Mouse (Mus musculus) kidney, adult 11 months (tissue): ENCODE measurements around the gene Shank3.

ENCODE experiments used
- DNase-seq: peaks from one replicate; pipeline ENCODE4 v3.0.0; 2022

Gene Shank3

GRCm38 (mm10) chr15:89498961-89499688, at the start of gene Shank3:
TSS of gene Shank3 (plus strand) at chr15:89499623.
- DNase-seq, result no peak

GRCm38 (mm10) chr15:89452906-89453864, 46.2 kb upstream of the Shank3 start:
- DNase-seq, result peak; percentile 34

GRCm38 (mm10) chr15:89453865-89454478, 45.5 kb upstream of the Shank3 start, which contains the start of gene Mapk8ip2:
TSS of gene Mapk8ip2 (plus strand) at chr15:89453913.
- DNase-seq, result no peak

- no peak for DNase-seq
Measured at GRCm38 (mm10) chr15:89454857-89455256, 44.6 kb upstream of the Shank3 start.

GRCm38 (mm10) chr15:89455642-89456041, 43.8 kb upstream of the Shank3 start:
- DNase-seq, result no peak

GRCm38 (mm10) chr15:89458942-89459341, 40.5 kb upstream of the Shank3 start:
- no peak for DNase-seq

GRCm38 (mm10) chr15:89459821-89460220, 39.6 kb upstream of the Shank3 start:
- DNase-seq, result no peak

GRCm38 (mm10) chr15:89460298-89460697, 39.1 kb upstream of the Shank3 start:
- no peak for DNase-seq

GRCm38 (mm10) chr15:89461321-89461720, 38.1 kb upstream of the Shank3 start:
- no peak for DNase-seq

GRCm38 (mm10) chr15:89462176-89462575, 37.2 kb upstream of the Shank3 start:
- no peak for DNase-seq

GRCm38 (mm10) chr15:89463334-89464235, 35.8 kb upstream of the Shank3 start:
- DNase-seq, result no peak

- DNase-seq, result no peak
Measured at GRCm38 (mm10) chr15:89465052-89465451, 34.4 kb upstream of the Shank3 start.

- DNase-seq, result no peak
Measured at GRCm38 (mm10) chr15:89468577-89468976, 30.8 kb upstream of the Shank3 start.

- DNase-seq, result no peak
Measured at GRCm38 (mm10) chr15:89471476-89471875, 27.9 kb upstream of the Shank3 start.

GRCm38 (mm10) chr15:89473370-89473769, 26.1 kb upstream of the Shank3 start:
- DNase-seq, result no peak

GRCm38 (mm10) chr15:89473921-89474320, 25.5 kb upstream of the Shank3 start:
- no peak for DNase-seq

- peak; percentile 13 for DNase-seq
Measured at GRCm38 (mm10) chr15:89474596-89475292, 24.7 kb upstream of the Shank3 start.

- peak; percentile 27 for DNase-seq
Measured at GRCm38 (mm10) chr15:89475293-89475600, 24.2 kb upstream of the Shank3 start.

GRCm38 (mm10) chr15:89475611-89476474, 23.6 kb upstream of the Shank3 start:
- peak; percentile 94 for DNase-seq

- DNase-seq, result no peak
Measured at GRCm38 (mm10) chr15:89476475-89476815, 23.0 kb upstream of the Shank3 start.

GRCm38 (mm10) chr15:89477091-89477491, 22.3 kb upstream of the Shank3 start, which contains the start of gene Arsa:
TSS of gene Arsa (minus strand) at chr15:89477425.
- DNase-seq, result peak; percentile 70
